Mouse (Mus musculus): ENCODE results near the gene Erbb4.

DNA sequence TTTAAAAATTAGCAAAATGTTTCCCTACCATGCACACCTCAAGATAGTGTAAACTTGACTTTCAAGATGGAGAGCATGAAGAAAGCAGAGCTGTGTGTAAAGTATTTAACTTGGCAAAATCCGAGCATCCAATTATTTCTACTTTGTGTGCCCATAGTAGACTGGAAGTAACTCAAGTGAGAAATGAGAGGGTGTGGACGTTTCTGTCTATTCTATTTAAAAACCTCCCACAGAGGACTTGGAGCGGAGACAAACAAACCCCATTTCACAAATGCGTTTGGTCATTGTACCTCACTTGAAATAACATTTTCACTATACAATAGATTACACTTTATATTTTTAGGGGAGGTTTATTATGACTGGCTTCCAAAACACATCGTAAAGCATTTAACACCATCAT, 832.0 kb downstream of the Erbb4 start:
- no peak for TF ChIP-seq POLR2A (IDR thresholded peaks at IDR 0.05; ENCODE audit: low read depth, low read length)
- no peak for TF ChIP-seq CTCF (IDR thresholded peaks at IDR 0.05; ENCODE audit: extremely low read depth, insufficient read length, insufficient replicate concordance, low read depth, low read length)

Measured in small intestine, adult 2 months (tissue).